Mouse (Mus musculus): Measurements from ENCODE around the gene Trip10.

Gene Trip10

GRCm38 (mm10) chr17:57234254-57234928 lies 14.9 kb upstream of the Trip10 start:
- DNase-seq (ENCODE audit: low read depth, low spot score): no peak

- no peak for DNase-seq (ENCODE audit: low read depth, low spot score)
Measured at GRCm38 (mm10) chr17:57235803-57236202, 13.5 kb upstream of the Trip10 start.

- no peak for DNase-seq (ENCODE audit: low read depth, low spot score)
Measured at GRCm38 (mm10) chr17:57237181-57237580, 12.1 kb upstream of the Trip10 start.

GRCm38 (mm10) chr17:57243650-57244370 lies 5.4 kb upstream of the Trip10 start:
- no peak for DNase-seq (ENCODE audit: low read depth, low spot score)

GRCm38 (mm10) chr17:57245311-57245929 lies 3.8 kb upstream of the Trip10 start:
- DNase-seq (ENCODE audit: low read depth, low spot score): no peak

- DNase-seq (ENCODE audit: low read depth, low spot score): peak; percentile 29
Measured at GRCm38 (mm10) chr17:57246663-57247392, 2.4 kb upstream of the Trip10 start.

GRCm38 (mm10) chr17:57247393-57248200 lies 1.7 kb upstream of the Trip10 start:
- DNase-seq (ENCODE audit: low read depth, low spot score): peak; percentile 95

- DNase-seq (ENCODE audit: low read depth, low spot score): peak; percentile 94
Measured at GRCm38 (mm10) chr17:57248201-57248699, 1.0 kb upstream of the Trip10 start, which contains the start of gene Gpr108. TSS of gene Gpr108 (minus strand) at chr17:57248446.

GRCm38 (mm10) chr17:57248771-57249170 lies 484 bp upstream of the Trip10 start:
- peak; percentile 54 for DNase-seq (ENCODE audit: low read depth, low spot score)

GRCm38 (mm10) chr17:57250461-57251160 lies 1.4 kb downstream of the Trip10 start:
- DNase-seq (ENCODE audit: low read depth, low spot score): peak; percentile 34

- DNase-seq (ENCODE audit: low read depth, low spot score): no peak
Measured at GRCm38 (mm10) chr17:57251431-57251830, 2.2 kb downstream of the Trip10 start.

- no peak for DNase-seq (ENCODE audit: low read depth, low spot score)
Measured at GRCm38 (mm10) chr17:57253306-57253705, 4.1 kb downstream of the Trip10 start.

GRCm38 (mm10) chr17:57255354-57255753 lies 6.1 kb downstream of the Trip10 start:
- DNase-seq (ENCODE audit: low read depth, low spot score): no peak

- DNase-seq (ENCODE audit: low read depth, low spot score): no peak
Measured at GRCm38 (mm10) chr17:57256921-57257485, 7.7 kb downstream of the Trip10 start.

- DNase-seq (ENCODE audit: low read depth, low spot score): no peak
Measured at GRCm38 (mm10) chr17:57258191-57258590, 8.9 kb downstream of the Trip10 start.

GRCm38 (mm10) chr17:57259742-57260141 lies 10.5 kb downstream of the Trip10 start:
- no peak for DNase-seq (ENCODE audit: low read depth, low spot score)

- DNase-seq (ENCODE audit: low read depth, low spot score): no peak
Measured at GRCm38 (mm10) chr17:57260351-57260750, 11.1 kb downstream of the Trip10 start.

- no peak for DNase-seq (ENCODE audit: low read depth, low spot score)
Measured at GRCm38 (mm10) chr17:57261286-57261685, 12.0 kb downstream of the Trip10 start.

- no peak for DNase-seq (ENCODE audit: low read depth, low spot score)
Measured at GRCm38 (mm10) chr17:57261796-57262195, 12.5 kb downstream of the Trip10 start.

All from CD4-positive, CD25-positive, alpha-beta regulatory T cell, adult 2 months (primary cell).